Mouse (Mus musculus): ENCODE results near the gene Cars2.
"Not testable (repeated sequence)": the region's sequence is repeated elsewhere in the genome, so short reads cannot be mapped to it uniquely, and the experiment has no call there.

The Cars2 gene

DNA sequence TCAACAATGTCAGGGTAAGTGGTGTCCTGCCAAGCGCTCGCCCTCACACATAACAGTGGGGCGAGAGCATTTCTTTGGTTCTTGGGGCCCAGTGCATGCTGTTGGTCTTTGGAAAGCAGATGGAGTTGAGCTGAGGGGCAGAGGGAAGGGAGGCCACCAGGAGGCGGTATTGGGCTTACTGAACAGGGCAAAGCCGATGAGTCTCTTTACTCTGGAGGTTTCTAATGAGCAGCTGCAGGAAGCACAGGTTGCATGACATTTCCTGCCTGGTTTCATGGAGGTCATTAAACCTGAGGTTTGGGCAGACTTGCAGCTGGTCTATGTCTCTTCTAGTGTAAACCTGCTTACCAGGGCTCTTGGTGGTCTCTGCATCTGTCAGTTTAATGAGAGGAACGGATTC lies 43.8 kb downstream of the Cars2 start:
- DNase-seq, result no peak

DNA sequence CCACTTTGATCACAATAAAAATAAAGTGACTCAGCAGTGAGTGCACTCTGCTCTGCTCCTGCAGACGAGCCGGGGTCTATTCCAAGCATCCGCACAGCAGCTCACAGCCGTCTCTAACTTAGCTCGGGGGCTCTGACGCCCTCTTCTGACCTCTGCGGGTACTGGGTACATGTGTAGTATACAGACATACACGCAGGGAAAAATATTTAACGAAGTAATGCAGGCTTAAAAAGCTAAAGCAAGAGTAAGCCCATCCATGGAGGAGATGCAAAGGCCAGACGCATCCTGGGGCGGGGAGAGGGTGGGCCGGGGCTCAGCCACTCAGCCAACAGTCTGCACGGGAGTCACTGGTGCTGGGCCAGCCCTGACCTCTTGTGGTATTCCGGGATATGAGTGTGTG lies 44.5 kb downstream of the Cars2 start:
- DNase-seq, result no peak

DNA sequence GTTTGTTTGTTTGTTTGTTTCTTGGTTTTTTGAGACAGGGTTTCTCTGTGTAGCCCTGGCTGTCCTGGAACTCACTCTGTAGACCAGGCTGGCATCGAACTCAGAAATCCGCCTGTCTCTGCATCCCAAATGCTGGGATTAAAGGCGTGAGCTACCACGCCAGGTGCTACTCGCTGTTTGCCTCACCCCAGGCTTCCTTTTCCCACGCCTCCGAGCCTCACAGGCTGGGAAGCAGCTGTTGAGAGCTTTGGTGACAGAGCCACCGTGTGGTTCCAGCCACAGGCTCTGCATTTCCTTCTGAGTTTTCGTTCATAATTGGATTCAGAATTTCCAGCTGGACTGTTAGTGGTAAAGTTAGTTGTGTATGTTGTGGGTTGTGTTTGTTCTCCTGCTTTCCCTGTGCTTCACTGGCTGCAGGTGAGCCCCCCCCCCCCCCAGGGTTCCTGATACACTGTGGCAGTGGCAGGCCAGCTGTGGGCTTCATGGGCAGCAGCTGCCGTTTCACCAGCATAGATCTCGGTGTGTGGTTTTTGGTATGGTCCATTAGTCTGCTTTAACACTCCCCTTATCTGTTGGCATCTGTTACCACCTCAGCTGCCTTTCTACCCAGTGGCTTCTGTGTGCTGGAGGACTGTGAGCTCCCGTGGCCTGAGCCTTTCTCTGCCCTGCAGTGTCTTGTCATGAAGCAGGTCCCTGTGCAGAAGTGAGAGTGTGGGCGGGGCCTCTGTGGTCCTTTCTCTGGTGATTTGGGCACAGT lies 46.9 kb downstream of the Cars2 start:
- DNase-seq, result no peak

DNA sequence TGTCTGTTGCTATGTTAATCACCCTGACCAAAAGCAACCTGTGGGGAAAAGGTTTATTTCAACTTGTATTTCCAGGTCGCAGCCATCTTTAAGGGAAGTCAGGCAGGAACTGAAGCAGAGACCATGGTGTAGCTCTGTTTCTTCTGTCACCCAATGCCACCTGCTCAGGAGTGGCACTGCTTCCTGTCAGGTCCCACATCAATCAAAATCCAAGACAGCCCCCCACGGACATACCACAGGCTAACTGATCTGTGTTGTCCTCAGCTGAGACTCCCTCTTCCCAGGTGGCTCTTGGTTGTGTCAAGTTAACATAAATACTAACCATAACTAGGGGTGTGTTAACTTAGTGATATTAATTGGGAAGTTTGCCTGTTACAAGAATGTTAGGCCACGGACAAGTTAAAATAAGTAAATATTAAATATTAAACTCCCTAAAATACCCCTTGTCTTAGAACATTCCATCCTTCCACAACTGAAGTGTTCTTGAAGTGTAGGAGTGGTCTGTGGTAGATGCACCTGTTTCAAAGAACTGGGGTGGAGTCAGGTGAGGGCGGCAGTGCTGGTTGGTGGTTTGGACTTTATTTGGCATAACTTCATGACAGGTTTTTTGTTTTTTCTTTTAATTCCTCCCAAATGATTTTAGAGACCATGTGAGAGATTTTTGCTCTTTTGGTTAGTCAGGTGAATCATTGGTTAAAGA lies 51.6 kb downstream of the Cars2 start:
- no peak for DNase-seq

DNA sequence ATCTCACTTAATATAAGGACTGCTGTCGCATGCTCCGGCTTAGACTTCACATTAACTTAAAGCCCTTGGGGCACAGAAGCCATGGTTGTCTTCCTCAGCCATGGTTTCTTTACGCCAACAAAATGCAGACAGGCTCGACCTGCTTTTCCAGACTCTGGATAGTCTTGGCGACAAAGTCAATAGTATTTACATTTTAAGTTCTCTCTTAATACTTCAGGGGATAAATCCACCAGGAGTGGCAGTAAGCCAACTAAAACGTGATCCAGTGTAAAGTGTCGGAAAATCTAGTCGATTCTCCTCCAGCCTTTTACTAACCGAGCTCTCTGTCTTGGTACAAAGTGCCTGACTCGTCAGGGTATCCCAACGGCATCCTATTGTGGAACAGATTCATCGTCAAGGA lies 52.3 kb downstream of the Cars2 start:
- DNase-seq, result no peak

DNA sequence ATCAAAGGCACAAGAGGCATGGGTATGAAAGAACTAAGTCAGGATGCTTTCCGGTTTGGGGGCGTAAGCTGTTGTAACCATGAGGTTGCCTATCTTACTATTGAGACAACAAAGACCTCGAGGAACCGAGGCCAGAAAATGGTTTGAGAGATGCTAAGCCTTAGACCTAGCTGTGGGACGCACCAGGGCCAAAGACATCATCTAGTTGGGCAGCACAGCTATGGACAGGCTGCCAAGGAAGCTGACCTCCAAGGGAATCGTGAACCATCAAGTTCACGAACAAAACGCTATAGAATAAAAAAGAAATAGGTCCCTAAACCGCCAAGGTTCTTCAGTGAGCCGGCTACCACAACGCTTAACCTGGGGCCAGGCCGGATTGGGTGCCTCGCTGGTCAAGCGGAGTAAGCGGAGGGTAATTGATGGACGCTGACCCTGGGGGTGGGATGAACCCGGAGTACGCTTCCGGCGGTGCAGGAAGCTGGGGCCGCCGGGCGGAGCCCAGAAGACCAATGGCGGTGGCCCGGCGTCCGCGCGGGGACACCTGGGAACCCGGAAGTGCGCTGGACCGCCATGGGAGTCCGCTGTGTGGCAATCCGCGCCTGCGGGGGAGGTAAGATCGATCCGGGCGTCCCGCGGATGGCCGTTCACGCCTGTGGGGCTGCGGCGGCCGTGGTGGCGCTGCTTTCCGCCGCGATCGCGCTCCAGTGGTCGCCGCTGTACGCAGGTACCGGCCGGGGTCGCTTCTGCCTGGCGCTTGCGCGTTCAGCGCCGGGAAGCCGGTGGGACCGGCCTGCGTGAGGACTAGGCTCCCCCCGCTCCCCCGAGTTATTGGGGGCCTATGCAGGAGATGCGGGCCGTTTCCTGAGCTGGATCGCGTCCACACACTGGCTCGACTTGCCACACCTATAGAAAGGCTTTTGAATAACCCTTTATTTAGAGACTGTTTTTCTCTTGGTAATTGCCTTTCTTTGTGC lies 53.3 kb downstream of the Cars2 start, which contains the start of gene Naxd:
TSS of gene Naxd (plus strand) at position 490 of the 974 bp plus-strand sequence.
- peak; percentile 90 for DNase-seq

DNA sequence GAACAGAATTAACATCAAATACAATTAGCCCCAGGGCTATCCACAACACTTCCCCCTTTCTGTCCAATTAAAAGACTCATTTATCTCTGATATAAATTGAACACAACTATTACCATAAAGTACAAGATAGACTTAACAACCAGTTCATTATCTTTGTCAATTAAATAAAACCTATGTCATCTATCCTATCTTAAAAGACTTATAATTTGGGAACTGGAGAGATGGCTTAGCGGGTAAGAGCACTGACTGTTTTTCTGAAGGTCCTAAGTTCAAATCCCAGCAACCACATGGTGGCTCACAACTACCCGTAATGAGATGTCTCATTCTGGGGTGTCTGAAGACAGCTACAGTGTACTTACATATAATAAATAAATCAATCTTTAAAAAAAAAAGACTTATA lies 58.2 kb downstream of the Cars2 start:
- DNase-seq, result not testable (repeated sequence)

DNA sequence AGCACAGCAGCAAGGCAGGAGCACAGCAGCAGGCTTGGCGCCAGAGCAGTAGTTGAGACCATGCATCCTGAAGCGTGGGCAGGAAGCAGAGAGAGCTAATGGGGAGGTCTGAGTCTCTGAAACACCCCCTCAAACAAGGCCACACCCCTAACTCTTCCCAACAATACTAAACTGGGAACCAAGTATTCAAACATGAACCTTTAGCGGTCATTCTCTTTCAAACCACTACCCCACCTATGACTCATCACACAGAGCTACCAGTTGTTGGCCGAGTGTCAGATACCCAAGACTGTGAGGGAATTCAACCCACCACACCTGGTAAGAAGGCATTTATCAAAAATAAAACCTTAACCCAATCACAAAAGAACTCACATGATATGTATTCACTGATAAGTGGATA lies 63.4 kb downstream of the Cars2 start:
- no peak for DNase-seq

DNA sequence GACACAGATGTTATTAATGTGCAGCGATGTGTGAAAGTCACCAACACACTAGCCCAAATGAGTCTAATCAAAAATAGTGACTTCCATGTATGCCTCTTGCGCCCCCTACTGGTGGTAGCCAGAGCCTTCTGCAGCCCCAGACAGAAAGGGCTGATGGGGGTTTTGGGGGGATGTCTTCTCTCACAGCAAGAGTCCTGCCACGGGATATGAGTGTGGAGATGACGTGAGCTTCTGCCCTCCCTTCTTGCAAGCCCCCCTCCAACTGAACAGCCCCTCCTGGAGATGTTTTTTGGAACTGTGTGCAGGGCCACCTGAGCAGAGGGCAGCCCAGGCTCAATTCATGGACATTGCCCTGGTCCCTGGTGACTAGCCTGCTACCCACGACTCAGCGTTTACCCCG lies 64.4 kb downstream of the Cars2 start:
- DNase-seq, result no peak

DNA sequence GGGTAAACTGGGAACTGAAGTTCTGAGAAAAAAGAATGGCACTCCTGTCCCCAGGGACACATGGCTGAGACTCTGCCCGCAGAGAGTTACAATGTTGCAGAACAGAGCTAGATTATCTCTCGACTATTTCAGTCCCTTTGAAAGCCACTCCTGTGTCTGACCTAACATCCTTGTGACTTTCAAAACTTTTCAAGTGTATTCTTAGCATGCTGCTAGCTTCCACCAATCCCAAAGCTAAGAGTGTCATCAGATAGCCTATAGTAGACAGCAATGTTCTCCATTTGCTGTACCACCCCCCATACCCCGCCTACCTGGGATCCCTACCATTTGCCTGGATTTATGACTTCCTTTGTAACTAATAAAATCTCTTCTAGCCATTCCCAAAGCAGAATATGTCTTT lies 68.0 kb downstream of the Cars2 start:
- DNase-seq, result no peak

DNA sequence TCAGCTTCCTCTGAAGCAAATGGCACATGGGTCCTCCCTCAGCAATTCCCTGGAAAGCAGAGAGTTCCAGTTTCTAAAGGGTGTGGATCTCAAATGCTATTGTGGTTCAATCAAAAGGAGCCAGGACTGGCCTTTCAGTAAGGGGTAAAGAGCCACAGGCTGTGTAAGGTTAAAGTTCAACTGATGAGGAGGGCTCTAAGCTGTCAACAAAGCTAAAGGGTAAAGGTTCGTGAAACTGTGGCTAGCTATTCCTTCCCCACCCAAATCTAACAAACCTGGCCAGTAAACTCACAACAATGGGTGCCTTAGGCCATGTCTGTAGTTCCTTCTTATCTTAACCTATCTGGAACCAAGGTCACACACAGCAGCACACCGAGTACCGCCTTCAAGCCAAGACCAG lies 68.7 kb downstream of the Cars2 start:
- DNase-seq, result no peak

DNA sequence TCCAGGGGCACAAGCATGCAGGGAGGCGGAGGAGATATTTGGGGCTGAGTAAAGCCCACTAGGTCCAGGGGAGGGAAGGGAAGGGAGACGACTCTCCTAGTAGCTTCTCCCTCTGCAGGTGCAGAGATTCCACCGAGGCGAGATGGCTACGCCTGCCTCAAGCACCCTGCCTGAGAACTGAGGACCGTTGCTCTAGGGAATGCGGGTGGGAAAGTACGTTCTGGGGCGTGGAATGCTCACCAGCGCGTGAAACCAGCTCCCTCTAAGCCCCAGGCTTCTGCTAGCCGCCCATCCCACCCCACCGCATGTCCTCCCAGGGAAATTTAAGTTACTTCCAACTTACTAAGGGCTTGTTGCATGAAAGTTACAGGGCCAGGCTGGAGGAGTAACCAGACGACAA lies 71.0 kb downstream of the Cars2 start:
- DNase-seq, result no peak

DNA sequence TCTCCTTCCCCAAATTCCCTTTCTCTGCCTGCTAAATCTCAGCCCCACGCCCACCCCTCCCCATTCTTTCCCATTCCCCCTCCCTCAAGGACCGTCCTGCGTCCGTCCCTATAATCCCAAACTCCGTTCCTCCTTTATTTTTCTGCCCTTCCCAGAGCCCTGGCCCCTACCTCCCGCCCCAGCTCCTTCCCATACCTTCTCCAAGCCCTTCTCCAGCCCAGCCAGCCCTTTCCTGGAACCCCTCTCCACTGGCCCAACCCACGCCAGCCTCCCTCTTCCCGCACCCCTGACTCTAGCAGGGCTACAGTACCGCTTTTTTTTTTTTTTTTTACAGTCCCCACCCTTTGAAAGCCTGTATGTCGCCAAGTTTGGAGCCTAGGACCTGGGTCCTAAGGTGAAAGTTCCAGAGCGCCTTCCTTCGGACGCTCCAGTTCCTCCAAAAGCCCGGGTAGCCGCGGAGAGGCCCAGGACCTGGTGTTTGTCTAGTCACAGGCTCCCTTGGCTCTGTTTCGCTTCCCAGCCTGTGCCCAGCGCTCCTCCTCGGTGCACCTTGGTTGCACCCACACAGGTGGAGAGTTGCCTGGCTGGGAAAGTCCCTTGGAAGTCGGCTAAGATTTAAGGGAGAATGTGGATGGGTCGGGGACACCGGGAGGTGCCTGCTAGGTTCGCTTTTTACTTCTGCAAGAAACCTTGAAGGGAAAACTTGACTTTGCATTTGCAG lies 71.6 kb downstream of the Cars2 start:
- no peak for DNase-seq

DNA sequence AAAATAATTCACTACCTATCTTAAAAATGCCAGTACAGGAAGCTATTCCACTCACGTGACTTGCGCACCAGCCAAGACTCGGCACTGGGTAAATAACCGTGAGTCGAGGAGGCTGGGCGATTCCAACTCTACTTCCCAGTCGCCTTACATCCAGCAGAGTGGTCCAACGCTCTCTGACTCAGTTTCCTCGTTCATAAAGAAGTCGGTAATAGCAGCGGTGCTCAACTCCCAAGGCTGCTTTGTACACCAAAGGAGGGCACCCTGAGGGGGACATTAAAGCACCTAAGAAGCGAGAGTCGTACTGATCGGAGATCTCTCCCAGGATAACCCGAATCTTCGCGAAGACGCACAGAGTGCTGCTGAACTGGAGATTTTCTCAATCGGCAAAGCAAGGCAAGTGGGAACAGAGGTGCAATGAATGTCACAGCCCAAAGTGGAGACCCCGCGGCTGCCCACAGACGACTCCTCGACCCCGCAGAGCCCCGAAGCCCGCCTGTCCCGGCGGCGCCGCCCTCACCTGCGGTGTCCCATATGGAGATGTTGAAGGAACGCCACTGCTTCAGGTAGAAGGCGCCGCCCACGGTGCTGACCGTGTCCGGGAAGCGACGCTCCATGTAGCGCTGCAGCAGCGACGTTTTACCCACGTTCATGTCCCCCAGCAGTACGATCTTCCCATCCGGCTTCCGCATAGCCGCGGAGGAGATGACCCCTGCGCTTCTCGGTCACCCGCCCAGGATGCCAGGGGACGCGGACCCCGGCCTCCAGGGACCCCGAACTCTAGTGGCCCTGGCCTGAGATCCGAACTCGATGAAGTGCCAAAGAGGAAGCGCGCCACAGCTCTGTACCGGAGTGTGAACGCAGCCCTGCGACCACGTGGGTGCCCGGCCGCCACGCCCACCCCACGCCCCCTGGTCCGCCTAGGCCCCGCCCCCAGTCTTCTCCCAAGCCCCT lies 72.5 kb downstream of the Cars2 start, which contains the start of gene Rab20:
TSS of gene Rab20 (minus strand) at position 900 of the 951 bp plus-strand sequence.
- no peak for DNase-seq

DNA sequence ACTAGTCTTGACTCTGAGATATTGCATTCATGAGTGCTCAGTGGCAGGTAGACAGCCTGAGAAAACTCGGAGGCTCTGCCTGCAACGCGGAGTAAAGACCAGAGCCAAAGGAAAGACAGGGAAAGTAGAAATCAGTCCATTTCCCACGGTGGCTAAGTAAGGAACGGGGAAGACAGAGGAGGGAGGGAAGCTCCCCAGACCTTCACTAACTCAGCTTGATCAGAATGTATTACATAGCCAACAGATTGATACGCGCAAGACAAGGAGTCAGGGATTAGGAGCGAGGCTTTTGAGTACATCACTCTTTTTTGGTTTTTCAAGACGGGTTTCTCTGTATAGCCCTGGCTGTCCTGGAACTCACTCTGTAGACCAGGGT lies 73.4 kb downstream of the Cars2 start:
- no peak for DNase-seq

DNA sequence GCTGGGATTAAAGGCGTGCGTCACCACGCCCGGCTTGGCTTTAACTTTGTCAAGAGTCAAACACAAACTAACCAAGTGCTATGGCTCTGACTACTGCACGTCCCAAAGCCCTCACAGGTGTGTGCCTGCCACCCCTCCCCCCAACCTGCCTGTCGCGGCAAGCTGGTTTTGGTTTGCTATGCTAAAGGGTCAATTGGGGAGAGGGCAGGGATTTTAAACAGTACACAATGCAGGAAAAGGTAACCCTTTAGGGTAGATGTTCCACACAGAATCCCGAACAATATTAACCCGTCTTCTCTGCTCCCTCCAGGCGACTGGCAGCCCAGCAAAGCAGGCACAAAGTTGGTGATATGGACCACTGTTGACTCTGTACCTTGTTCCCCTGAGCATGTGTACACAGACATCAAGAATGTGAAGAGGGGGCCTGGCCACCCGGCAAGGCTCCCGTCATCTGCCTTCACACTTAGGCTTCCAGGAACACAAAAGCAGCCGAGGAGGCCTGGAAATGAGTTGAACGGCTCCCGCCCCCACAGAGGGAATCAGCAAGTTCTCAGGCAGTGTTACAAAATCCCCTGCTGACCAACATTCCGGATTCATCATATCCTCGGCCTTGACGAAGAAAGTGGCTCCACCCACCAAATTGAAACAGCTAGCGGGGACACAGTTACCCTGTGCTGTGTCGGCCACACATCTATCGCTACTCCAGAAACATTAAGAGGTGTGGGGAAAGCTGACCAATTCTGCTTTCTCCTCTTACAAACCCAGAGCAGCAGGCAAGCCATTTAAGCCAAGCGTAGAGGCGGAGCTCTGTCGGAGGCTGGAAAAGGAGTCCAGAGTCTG lies 74.0 kb downstream of the Cars2 start:
- no peak for DNase-seq

DNA sequence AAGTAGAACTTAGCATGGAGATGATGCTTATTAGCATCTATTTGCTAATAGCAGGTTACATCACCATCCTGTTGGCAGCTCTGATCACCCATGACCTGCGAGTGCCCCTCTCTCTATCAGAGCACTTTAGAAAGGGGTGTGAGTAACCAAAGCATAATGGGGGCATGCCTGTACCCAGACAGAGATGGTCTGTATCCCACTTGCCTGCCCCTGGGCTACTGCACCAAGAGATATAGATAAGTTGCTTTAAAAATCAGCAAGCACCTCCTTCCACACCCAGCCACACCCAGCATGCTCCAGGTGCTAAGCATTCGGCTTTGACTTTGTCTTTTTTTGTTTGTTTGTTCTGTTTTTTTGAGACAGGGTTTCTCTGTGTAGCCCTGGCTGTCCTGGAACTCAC lies 74.7 kb downstream of the Cars2 start:
- DNase-seq, result no peak

DNA sequence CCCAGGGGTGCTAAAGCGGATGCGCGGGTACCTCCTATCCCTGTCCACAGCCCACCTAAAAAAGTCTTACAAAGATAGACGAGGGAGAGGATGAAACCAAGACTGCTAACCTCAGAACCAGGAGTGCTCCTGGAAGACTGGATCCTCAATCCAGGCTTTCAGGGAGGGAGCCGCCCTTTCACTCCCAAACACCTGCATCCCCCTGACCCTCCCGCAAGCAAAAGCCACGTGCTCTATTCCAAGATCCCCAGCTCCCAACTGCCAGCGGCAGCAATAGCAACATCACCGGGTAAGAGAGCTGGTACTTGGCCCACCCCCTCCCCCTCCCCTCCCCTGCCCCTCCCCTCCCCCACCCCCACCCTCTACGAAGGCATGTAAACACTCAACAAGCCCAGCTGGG lies 75.2 kb downstream of the Cars2 start:
- no peak for DNase-seq

DNA sequence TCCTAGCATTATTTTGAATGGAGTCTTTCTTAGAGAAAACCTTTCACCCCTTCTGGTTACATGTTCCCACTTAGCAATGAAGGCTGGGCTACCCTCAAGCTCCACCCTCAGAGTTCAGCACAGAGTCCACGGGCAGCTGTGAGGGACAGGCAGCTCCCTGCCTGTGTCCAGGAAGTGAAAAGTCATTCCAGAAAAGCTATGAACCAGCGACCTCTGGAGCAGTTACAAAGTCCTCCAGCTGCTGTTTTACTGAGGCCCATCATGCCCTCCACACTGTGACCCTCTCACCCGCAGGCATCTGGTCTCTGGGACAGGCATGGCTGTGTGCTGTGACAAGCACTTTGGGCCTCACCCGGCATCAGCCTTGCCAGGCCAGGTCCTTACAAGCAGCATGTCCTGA lies 77.5 kb downstream of the Cars2 start:
- DNase-seq, result no peak

DNA sequence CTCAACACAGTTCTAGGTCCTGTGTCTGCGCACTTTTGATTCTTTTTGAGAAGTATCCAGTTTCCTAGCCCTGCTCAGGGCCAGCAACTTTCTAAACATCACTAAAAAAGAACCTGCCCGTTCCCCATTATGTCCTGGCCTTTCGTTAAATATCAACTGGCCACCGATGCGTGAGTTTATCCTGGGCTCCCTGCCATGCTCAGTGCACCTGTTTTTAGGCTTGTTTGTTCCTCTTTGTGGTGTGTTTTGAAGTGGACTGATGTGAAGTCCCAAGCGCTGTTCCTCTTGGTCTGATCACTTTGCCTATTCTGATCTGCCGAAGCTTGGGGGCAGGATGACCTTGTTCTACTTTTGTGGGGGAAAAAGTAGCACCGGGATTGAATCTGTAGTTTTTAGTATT lies 79.3 kb downstream of the Cars2 start:
- DNase-seq, result no peak

DNA sequence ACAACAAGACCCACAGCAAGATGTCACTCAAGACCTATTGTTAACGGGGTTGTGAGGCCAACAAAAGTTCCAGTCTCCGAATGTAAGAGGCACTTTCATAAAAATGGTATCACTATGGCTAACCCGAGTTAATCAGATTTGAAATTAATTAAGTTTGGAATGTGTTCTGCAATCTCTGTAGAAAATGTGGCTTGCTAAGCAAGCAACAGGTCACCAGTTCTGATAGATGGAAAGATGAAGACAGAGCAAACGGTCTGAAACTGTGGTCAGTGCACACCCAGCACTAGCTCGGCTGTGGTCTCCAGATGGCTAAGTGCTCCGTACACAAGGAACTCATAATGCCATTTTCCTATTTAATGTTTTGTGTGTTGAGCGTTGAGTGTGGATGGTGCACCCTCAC lies 79.9 kb downstream of the Cars2 start:
- no peak for DNase-seq

Measured in cerebellum, adult 11-12 months (tissue).